ENCODE assay signal across 18 mouse cellular contexts in the genomic region with DNA sequence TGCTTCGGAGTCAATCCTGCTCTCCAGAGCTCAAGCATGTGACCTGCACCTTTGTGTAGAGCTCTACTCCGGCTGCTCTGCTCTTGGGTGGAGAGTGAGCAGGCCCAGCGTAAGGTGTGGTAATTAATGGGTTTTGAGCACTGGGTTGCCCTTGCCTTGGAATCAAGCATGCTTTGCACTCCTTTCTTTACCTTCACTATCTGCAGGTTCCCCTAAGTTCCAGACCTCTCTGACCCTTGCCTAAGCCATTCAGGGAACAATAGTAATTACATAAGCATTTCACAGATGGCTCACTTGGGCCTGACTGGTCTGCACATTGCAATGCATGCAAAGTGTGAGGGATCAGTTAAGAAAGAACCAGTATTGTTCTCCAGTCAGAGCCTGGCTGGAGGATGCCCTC.
"Had no signal": no experiment of that assay in that cellular context is flagged by ENCODE, and none has a peak within 500 bp of the region (broad histone marks: within the 10 kb centered on the region; RNA-seq: fewer than 3 reads in every experiment).

No protein-coding gene starts in this region.

- H3K4me1 ChIP-seq: neural tube, embryonic 13.5 days; neural tube, embryonic 15.5 days had no signal

- H3K27ac ChIP-seq: midbrain, embryonic 10.5 days; midbrain, embryonic 12.5 days; neural tube, embryonic 13.5 days; neural tube, embryonic 15.5 days had no signal

- H3K4me3 ChIP-seq: midbrain, embryonic 10.5 days; midbrain, embryonic 12.5 days; myocyte; neural tube, embryonic 13.5 days; neural tube, embryonic 15.5 days had no signal

- DNase-seq: lung, embryonic 14.5 days; lung, postnatal 10 days; lung, postnatal 4 days; midbrain, embryonic 14.5 days; retina, postnatal 1 day; right cerebral cortex, adult 18-20 months; right cerebral cortex, postnatal 25 days; right cerebral cortex, postnatal 4 days; spleen, adult 18-20 months; thymus, adult 18-20 months; thymus, postnatal 14 days; thymus, postnatal 36 days had no signal

- ATAC-seq: midbrain, embryonic 16.5 days had no signal

- H3K9ac ChIP-seq: lung, embryonic 14.5 days; midbrain, embryonic 12.5 days; neural tube, embryonic 13.5 days; neural tube, embryonic 15.5 days had no signal

- H3K27me3 ChIP-seq: midbrain, embryonic 12.5 days; neural tube, embryonic 13.5 days; neural tube, embryonic 15.5 days had no signal

- H3K4me2 ChIP-seq: lung, embryonic 14.5 days; midbrain, embryonic 12.5 days; neural tube, embryonic 13.5 days; neural tube, embryonic 15.5 days had no signal

- H3K9me3 ChIP-seq: midbrain, embryonic 10.5 days; midbrain, embryonic 12.5 days; neural tube, embryonic 13.5 days; neural tube, embryonic 15.5 days had no signal
